Mouse (Mus musculus) cerebellum, postnatal 14 days (tissue): ENCODE measurements at regions not wholly inside any gene's neighbourhood (a gene's known extent, or its start where the extent isn't known, plus 50 kb on each side); places are given as distances from the start of the nearest gene placed in this dataset.

ENCODE experiments used
- DNase-seq, 2 experiments: peaks; one replicate each; pipeline ENCODE4 v3.0.0; 2021; ENCODE audit warnings: mixed read lengths in 2 of 2

DNA sequence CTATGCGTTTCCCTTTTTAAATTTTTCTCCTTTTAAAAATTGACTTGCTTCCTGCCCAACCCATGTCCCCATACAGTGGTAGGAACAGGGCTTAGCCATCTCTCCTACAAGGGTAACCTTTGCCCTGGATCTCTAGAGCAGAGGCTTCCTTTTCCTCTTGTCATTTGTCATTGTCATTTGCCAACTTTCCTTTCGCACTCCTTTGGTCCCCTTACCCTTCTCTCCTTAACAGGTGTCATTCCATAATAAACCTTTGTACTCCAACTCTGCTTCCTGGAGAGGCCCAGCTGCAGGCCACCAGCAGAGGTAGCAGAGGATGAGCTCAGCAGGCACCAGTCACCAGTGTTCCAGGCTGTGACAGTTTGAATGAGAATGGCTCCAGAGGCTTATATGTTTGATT lies 347.4 kb upstream of the Id2 start:
- DNase-seq = no peak

DNA sequence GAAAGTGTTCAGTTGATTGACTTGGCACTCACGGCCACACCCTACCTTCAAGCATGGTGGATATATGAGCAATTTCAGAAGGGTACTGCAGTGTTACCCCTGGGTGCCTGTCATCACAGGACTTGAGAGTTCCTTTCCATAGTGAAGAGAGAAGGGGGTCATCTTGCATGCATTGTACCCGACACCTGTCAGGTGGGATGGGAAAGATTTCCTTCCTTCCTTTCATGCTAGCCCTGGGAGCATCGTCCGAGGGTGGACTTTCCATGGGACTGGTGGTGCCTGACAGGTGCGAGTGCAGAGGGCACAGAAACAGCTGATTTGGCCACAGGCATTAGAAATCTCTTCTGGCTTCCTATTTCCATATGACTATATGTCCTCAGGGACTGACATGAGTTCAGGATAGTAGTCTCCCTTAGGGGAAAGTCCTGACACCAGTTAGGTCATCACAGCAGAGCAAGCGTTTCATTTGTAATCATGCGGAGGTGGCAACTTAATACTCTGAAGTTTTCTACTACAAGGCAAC lies 342.1 kb upstream of the Id2 start:
- DNase-seq = no peak

- no peak for DNase-seq
These were observed 341.5 kb upstream of the Id2 start for GRCm38 (mm10) chr12:25438217-25439028.

GRCm38 (mm10) chr12:25437556-25437955 lies 340.6 kb upstream of the Id2 start:
- DNase-seq = peak; percentile 53 to 67

DNA sequence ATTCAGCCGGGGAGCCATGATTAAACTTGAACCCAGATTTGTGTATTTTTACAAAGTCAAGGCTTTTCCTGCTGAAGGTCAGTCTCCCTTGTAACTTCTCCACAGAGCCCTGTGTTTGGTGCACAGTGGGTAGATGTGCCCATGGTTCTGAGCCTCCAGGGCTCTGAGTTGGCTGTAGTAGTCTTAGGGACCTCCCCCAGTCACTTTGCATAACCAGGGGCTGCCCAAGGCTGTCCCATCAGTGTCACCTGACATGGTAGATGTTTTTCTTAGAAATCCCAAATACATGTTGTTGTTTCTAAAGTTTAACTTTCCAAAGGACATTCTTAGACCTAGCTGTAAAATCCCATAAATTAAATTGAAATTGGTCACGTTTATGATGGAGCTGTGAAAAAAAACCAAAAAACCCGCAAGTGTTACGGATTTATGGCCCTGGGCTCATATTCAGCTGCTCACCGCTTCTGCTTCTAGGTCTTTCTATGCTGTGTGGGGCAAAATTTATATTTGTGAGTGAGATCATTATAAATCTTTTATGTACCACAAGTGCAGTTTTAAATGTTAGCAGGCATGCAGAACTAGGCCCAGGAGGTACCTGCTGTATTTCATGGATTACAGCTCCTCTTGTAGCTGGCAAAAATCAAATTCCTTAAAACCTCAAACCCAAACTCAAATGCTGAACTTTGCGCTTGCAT lies 339.4 kb upstream of the Id2 start:
- no peak for DNase-seq

DNA sequence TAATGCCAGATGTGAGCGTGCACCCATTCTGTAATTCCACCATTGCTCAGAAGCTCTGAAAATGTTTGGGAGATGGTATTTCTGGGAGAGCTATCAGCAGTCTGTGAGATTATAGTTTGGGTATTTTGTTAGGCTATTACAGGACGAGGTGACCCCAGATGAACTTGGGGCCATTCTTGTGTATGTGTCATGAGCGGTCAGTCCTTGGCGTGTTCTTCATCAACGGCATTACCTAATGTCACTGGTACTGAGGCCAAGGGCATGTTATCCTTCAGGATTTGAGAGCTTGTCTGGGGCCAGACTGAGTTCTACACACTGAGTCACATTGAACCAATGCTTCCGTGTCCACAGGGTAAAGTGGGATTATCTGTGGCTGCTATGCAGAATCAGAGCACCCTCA lies 335.9 kb upstream of the Id2 start:
- no peak for DNase-seq

DNA sequence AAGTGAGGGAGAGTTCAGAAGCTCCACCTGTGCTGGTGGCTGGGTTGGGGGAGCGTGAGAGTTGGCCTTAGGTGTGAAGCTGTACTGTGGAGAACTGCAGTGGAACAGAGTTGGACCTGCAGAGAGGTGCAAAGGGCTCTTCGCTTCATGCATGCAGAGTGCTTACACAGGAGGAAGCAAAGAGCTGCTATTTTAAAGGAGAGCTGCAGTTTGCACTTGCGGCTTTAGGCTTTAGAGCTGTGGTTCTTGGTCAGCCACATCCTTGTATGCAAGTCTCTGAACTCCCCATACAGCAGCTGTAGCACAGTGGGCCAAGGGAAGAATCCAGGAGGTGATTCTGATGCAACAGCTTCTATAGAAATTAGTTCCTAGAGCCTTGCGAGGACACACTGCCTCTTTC lies 334.0 kb upstream of the Id2 start:
- DNase-seq = no peak

DNA sequence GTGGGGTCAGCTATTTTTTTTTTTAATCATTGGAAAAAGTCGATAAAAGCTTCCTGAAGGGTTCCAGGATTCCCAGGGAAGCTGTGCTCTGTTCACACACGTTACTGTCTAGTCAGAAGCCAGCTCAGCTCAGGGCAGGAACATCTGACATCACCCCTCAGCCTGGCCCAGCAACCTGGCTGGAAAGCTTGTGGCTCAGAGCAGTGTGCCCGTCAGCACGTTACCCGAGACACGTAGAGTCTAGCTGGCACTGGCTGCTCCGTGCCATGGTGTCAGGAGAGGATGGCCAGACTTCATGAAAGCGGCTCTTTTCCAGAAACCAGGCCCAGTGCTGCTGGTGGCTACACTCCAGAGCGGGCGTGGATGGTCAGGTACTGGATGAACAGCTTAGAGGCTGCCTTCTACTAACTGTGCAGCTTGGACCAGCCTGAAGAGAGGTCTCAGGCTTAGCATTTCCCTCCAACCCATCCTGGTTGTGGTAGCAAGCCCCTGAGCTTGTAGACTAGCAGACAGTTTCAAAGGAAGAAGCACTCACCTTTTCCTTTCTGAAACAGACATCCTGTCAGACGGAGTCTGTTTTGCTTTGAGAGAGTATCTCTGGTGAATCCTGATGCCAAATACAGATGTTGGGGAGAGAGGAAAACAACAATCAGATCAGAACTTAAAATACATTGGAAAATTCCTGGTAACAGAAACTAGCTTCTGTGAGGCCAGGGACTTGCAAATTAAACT lies 331.1 kb upstream of the Id2 start:
- peak; percentile 28 to 37 for DNase-seq

- DNase-seq = no peak
These were observed 320.4 kb upstream of the Id2 start for GRCm38 (mm10) chr12:25417336-25417735.

- no peak for DNase-seq
These were observed 319.6 kb upstream of the Id2 start for GRCm38 (mm10) chr12:25416571-25416970.

GRCm38 (mm10) chr12:25415641-25416040 lies 318.7 kb upstream of the Id2 start:
- no peak for DNase-seq

- DNase-seq = peak in 1 of 2 experiments; percentile 28
These were observed 318.3 kb upstream of the Id2 start for GRCm38 (mm10) chr12:25415232-25415631.

- DNase-seq = no peak
These were observed 310.4 kb upstream of the Id2 start for GRCm38 (mm10) chr12:25407301-25407700.

DNA sequence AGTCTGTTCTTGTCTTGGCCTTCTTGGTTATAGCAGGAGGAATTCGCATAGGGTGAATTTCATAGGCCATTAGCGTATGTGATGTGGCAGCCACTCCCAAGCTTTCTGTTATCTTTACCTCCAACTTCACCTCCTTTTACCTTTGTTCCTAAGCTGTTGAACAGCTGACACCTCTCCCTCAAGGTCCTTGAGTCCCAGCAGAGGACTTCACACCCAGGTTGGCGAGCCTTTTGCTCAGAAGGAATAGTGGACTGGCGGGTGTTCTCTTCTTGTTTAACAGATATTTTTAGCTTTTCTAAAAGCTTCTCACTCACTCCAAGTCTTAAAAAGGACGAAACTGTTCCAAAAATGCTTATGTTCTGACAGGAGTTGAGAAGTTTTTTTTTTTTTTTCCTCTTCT lies 303.4 kb upstream of the Id2 start:
- no peak for DNase-seq

DNA sequence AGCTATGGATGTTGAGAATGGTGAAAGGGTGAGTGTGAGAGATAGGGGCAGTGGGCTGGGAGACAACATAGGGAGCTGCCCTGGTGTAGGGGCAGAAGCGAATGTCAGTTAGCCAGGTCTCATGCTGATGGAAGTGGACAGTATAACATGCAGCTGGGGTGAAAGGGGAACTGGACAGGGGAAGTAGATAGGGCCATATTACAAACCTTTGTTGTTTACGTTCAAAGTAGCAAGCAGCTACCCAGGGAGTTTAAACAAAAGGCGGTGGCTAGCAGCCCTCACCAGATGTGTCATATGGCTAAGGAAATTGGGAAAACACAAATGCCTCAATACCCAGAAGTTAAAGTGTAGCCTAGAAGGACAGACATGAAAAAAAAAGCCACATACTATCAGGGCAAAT lies 301.8 kb upstream of the Id2 start:
- DNase-seq = no peak

GRCm38 (mm10) chr12:25394326-25394725 lies 297.4 kb upstream of the Id2 start:
- DNase-seq = no peak

DNA sequence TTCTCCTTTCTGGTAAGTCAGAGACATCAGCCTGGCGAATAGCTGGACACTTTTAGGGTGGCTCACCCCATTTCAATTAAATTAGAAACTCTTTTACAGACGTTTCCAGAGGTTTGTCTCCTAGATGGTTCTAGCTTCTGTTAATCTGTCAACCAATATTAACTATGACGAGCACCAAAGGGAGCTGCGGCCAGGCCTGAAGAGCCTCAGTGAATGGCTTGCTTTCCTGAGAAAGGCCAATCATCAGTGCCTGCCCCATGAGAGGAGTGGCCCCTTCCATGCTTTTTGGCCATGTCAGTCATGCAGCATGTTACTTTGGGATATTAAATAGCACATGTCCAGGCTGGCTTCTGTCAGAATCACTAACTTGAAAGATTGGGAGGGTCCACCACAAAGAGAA lies 296.6 kb upstream of the Id2 start:
- no peak for DNase-seq

DNA sequence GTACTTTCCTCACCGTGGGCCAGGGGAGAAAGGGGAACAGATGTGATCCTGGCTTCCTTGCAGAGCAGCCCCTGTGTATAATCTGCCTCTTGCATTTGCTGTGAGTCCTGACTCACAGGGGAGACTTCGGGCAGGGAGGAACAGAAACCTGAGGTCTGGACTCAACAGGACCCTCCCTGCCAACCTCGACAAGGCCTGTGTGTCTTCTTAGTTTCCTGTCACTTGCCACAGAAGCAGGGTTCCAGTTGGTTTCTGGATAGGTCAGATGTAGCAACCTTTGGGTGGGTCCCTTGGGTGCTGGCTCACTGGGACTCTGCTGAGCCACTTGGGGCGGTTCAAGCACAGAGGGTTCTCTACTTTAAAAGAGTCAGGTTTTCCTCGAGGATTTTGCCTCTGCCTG lies 292.3 kb upstream of the Id2 start:
- DNase-seq = no peak

DNA sequence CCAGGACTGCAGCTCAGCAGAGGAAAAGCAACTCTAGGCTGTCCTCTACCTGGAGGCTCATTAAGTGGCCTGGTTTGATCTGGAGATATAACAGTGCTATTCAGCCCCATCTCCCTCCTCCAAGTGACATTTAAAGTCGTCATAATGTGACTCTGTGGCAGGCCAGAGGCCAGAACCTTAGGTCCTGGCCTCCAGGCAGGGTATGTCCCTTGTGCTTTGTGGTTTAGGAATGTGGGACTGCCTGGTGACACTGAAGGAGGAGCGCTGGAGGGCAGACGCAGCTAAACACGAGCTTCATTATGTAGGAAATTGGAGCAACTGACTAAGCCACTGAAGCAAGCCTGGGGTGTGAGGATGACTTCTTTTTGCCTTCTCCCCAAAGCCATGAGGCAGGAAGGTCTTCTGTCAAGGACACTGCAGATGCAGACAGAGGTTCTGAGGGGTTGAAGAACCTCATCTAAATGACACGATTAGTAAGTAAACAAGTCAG lies 290.9 kb upstream of the Id2 start:
- no peak for DNase-seq

- no peak for DNase-seq
These were observed 286.0 kb upstream of the Id2 start for GRCm38 (mm10) chr12:25382961-25383360.

GRCm38 (mm10) chr12:25382475-25382874 lies 285.5 kb upstream of the Id2 start:
- DNase-seq = no peak

GRCm38 (mm10) chr12:25381619-25382018 lies 284.7 kb upstream of the Id2 start:
- no peak for DNase-seq

DNA sequence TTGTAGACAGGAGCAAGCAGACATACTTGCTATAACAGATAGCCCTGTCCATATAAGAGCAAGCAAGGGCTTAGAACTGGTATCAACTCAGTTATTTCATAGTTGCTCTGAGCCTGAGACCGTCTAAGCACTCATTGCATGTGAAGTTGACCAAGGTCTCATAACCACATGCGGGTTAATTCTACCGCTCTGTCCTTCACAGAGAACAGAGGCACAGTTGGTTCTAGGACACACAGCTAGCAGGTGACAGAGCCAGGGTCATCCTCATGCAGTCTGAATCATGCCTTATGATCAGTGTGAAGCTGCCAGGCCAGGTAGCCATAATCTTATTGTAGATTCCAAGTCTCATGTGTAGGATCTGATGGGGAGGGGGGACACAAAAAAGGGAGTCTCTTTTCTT lies 283.1 kb upstream of the Id2 start:
- no peak for DNase-seq
